Mouse (Mus musculus): ENCODE results near the gene Adh6a. TPM values are rescaled to one million over a fixed set of nuclear protein-coding genes. Genes with fewer than 3 reads are reported as not detected.

The Adh6a gene
- total and polyA plus RNA-seq, 3 experiments, result not detected

DNA sequence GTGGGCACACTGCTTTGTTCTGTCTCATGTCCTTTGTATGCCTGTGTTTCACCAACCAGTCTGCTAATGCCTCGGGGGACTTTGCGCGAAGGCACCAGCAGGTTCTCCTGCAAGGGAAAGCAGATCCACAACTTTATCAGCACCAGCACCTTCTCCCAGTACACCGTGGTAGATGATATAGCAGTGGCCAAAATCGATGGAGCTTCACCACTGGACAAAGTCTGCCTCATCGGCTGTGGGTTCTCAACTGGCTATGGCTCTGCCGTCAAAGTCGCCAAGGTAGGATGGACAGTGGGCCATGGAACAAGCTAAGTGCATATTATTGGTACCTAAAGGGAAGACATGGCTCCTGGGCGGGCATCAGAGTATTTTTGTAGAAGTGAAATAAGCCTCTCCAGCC, 30.5 kb upstream of the Adh6a start:
- no peaks in the 10 kb centered on the region for H3K27me3 ChIP-seq (replicated peaks)
- H3K27ac ChIP-seq (ENCODE audit: insufficient read depth, low read depth), result no peak overlapping the region
- no peak for DNase-seq (ENCODE audit: extremely low read depth)
- no peak overlapping the region for H3K9ac ChIP-seq (ENCODE audit: insufficient read depth, low read depth)
- TF ChIP-seq EP300 (IDR thresholded peaks at IDR 0.05; ENCODE audit: low read length), result no peak
- TF ChIP-seq MXI1 (IDR thresholded peaks at IDR 0.05; ENCODE audit: low read depth, low read length), result no peak
- no peak for TF ChIP-seq USF2 (conservative IDR thresholded peaks at IDR 0.05; ENCODE audit: low read depth, low read length)
- no peak for TF ChIP-seq NELFE (IDR thresholded peaks at IDR 0.05; ENCODE audit: low read depth, low read length)
- TF ChIP-seq MYC (IDR thresholded peaks at IDR 0.05; ENCODE audit: low read depth, low read length), result no peak
- no peak for TF ChIP-seq NRF1 (IDR thresholded peaks at IDR 0.05; ENCODE audit: low read depth, low read length)
- TF ChIP-seq E2F4 (IDR thresholded peaks at IDR 0.05; ENCODE audit: insufficient replicate concordance, low read depth, low read length), result no peak
- no peak for TF ChIP-seq POLR2A (IDR thresholded peaks at IDR 0.05; ENCODE audit: low read depth, low read length)
- no peak for TF ChIP-seq TBP (conservative IDR thresholded peaks at IDR 0.05; ENCODE audit: low read depth, low read length)
- no peak for TF ChIP-seq ZNF384 (IDR thresholded peaks at IDR 0.05; ENCODE audit: low read depth, low read length)
- TF ChIP-seq CHD1 (IDR thresholded peaks at IDR 0.05; ENCODE audit: low read depth, low read length), result no peak
- TF ChIP-seq SIN3A (IDR thresholded peaks at IDR 0.05; ENCODE audit: low read length), result no peak
- TF ChIP-seq UBTF (IDR thresholded peaks at IDR 0.05; ENCODE audit: low read depth, low read length), result no peak
- TF ChIP-seq CTCF (conservative IDR thresholded peaks at IDR 0.05 in 1 of 2, IDR thresholded peaks at IDR 0.05 in 1 of 2; ENCODE audit: low read depth in 2 of 2, low read length in 2 of 2), result no peak
- no peak for TF ChIP-seq MAX (IDR thresholded peaks at IDR 0.05; ENCODE audit: low read length)
- no peak for TF ChIP-seq MAFK (IDR thresholded peaks at IDR 0.05; ENCODE audit: insufficient replicate concordance, low read length)
- TF ChIP-seq RAD21 (IDR thresholded peaks at IDR 0.05; ENCODE audit: low read depth, low read length), result no peak
- TF ChIP-seq MAZ (IDR thresholded peaks at IDR 0.05; ENCODE audit: low read depth, low read length), result no peak
- no peaks in the 10 kb centered on the region for H3K4me1 ChIP-seq (ENCODE audit: control insufficient read depth in 1 of 2, insufficient read depth in 2 of 2)
- H3K4me3 ChIP-seq (replicated peaks in 1 of 3; ENCODE audit: low read depth in 2 of 3, low read length in 2 of 3, poor library complexity in 1 of 3), result no peak overlapping the region
- H3K4me2 ChIP-seq (ENCODE audit: insufficient read depth, low read depth, poor library complexity, severe bottlenecking), result no peak overlapping the region
- no peaks in the 10 kb centered on the region for H3K36me3 ChIP-seq (replicated peaks in 1 of 2; ENCODE audit: control insufficient read depth in 1 of 2, insufficient read depth in 1 of 2, low read length in 1 of 2)
- dilution Hi-C loops (cut with MboI; ENCODE audit: extremely low pct_ligation_motif_present, extremely low pct_unique_long_range_greater_than_20kb, low sequenced_read_pairs), result no loop called here
- no peaks in the 10 kb centered on the region for H3K79me2 ChIP-seq (replicated peaks; ENCODE audit: control insufficient read depth, extremely low read depth, insufficient read depth, poor library complexity, severe bottlenecking)
- in situ Hi-C loops (cut with MboI; ENCODE audit: low pct_ligation_motif_present, low pct_unique_long_range_greater_than_20kb, low sequenced_read_pairs), result no loop called here
- no peaks in the 10 kb centered on the region for H3K9me3 ChIP-seq (replicated peaks; ENCODE audit: low read length)

DNA sequence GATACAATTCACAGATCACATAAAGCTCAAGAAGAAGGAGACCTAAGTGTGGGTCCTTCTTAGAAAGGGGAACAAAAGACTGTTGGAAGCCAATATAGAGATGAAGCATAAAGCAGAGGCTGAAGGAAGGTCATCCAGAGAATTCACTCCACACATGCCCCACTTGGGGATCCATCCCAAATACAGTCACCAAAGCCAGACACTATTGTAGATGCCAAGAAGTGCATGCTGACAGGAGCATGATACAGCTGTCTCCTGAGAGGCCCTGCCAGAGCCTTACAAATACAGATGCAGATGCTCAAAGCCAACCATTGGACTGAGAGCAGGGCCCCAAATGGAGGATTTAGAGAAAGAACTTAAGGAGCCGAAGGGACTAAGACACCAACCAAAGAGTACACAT, 29.3 kb upstream of the Adh6a start:
- Histone ChIP-seq H3K4me3 (replicated peaks in 1 of 3; ENCODE audit: low read depth in 2 of 3, low read length in 2 of 3, poor library complexity in 1 of 3) (no peak overlapping the region), H3K4me1 (ENCODE audit: control insufficient read depth in 1 of 2, insufficient read depth in 2 of 2) (no peaks in the 10 kb centered on the region), H3K9ac (ENCODE audit: insufficient read depth, low read depth) (no peak overlapping the region), H3K79me2 (replicated peaks; ENCODE audit: control insufficient read depth, extremely low read depth, insufficient read depth, poor library complexity, severe bottlenecking) (no peaks in the 10 kb centered on the region), H3K4me2 (ENCODE audit: insufficient read depth, low read depth, poor library complexity, severe bottlenecking) (no peak overlapping the region), H3K9me3 (replicated peaks; ENCODE audit: low read length) (no peaks in the 10 kb centered on the region), H3K27ac (ENCODE audit: insufficient read depth, low read depth) (no peak overlapping the region), H3K27me3 (replicated peaks) (no peaks in the 10 kb centered on the region), H3K36me3 (replicated peaks in 1 of 2; ENCODE audit: control insufficient read depth in 1 of 2, insufficient read depth in 1 of 2, low read length in 1 of 2) (no peaks in the 10 kb centered on the region)
- no peak for TF ChIP-seq ZC3H11A (IDR thresholded peaks at IDR 0.05; ENCODE audit: low read depth, low read length)
- TF ChIP-seq HCFC1 (IDR thresholded peaks at IDR 0.05; ENCODE audit: low read depth, low read length), result no peak
- TF ChIP-seq CHD1 (IDR thresholded peaks at IDR 0.05; ENCODE audit: low read depth, low read length), result no peak
- TF ChIP-seq GABPA (IDR thresholded peaks at IDR 0.05; ENCODE audit: insufficient replicate concordance, low read depth, low read length), result no peak
- TF ChIP-seq MXI1 (IDR thresholded peaks at IDR 0.05; ENCODE audit: low read depth, low read length), result no peak
- TF ChIP-seq NELFE (IDR thresholded peaks at IDR 0.05; ENCODE audit: low read depth, low read length), result no peak
- no peak for TF ChIP-seq BHLHE40 (IDR thresholded peaks at IDR 0.05; ENCODE audit: low read depth, low read length)
- no peak for TF ChIP-seq SIN3A (IDR thresholded peaks at IDR 0.05; ENCODE audit: low read length)
- TF ChIP-seq MYC (IDR thresholded peaks at IDR 0.05; ENCODE audit: low read depth, low read length), result no peak
- no peak for TF ChIP-seq POLR2AphosphoS2 (IDR thresholded peaks at IDR 0.05; ENCODE audit: low read depth, low read length)
- TF ChIP-seq USF1 (IDR thresholded peaks at IDR 0.05; ENCODE audit: low read depth, low read length), result no peak
- TF ChIP-seq ELF1 (IDR thresholded peaks at IDR 0.05; ENCODE audit: low read depth, low read length), result no peak
- TF ChIP-seq ZMIZ1 (IDR thresholded peaks at IDR 0.05; ENCODE audit: low read depth, low read length), result no peak
- in situ Hi-C loops (cut with MboI; ENCODE audit: low pct_ligation_motif_present, low pct_unique_long_range_greater_than_20kb, low sequenced_read_pairs), result no loop called here
- no peak for DNase-seq (ENCODE audit: extremely low read depth)
- dilution Hi-C loops (cut with MboI; ENCODE audit: extremely low pct_ligation_motif_present, extremely low pct_unique_long_range_greater_than_20kb, low sequenced_read_pairs), result no loop called here
